Mouse (Mus musculus): ENCODE data around the gene Slc8a2. TPM values are rescaled to one million over a fixed set of nuclear protein-coding genes. Genes with fewer than 3 reads are reported as not detected.

Gene Slc8a2
- total RNA-seq, 2 experiments from 2014 or later, result 343 to 360 TPM

- intact Hi-C loops (cut with DNase I), result no loop called here
- no peak for DNase-seq (ENCODE audit: low spot score in 2 of 2)
Measured at GRCm38 (mm10) chr7:16117100-16117499, 12.5 kb upstream of the Slc8a2 start.

GRCm38 (mm10) chr7:16119569-16120261, 9.9 kb upstream of the Slc8a2 start, which contains the start of gene Kptn:
TSS of gene Kptn (plus strand) at chr7:16119895.
- peak; percentile 90 to 93 for DNase-seq (ENCODE audit: low spot score in 2 of 2)
- intact Hi-C loops (cut with DNase I), result no loop called here

GRCm38 (mm10) chr7:16120262-16120600, 9.4 kb upstream of the Slc8a2 start:
- intact Hi-C loops (cut with DNase I), result no loop called here
- DNase-seq (ENCODE audit: low spot score in 2 of 2), result no peak

GRCm38 (mm10) chr7:16125829-16126228, 3.8 kb upstream of the Slc8a2 start:
- no peak for DNase-seq (ENCODE audit: low spot score in 2 of 2)
- intact Hi-C loops (cut with DNase I), result no loop called here

GRCm38 (mm10) chr7:16128344-16128743, 1.3 kb upstream of the Slc8a2 start:
- DNase-seq (ENCODE audit: low spot score in 2 of 2), result peak in 1 of 2 experiments; percentile 44
- intact Hi-C loops (cut with DNase I), result no loop called here

- DNase-seq (ENCODE audit: low spot score in 2 of 2), result no peak
- intact Hi-C loops (cut with DNase I), result no loop called here
Measured at GRCm38 (mm10) chr7:16128899-16129298, 727 bp upstream of the Slc8a2 start.

GRCm38 (mm10) chr7:16129846-16130691, 443 bp downstream of the Slc8a2 start:
- intact Hi-C loops (cut with DNase I), result no loop called here

GRCm38 (mm10) chr7:16130956-16131634, 1.5 kb downstream of the Slc8a2 start:
- peak in 1 of 2 experiments; percentile 67 for DNase-seq (ENCODE audit: low spot score in 2 of 2)
- intact Hi-C loops (cut with DNase I), result no loop called here

More at GRCm38 (mm10) chr7:16129846-16130691, 443 bp downstream of the Slc8a2 start:
- DNase-seq (ENCODE audit: low spot score in 2 of 2), result peak; percentile 67 to 72

- peak; percentile 44 to 61 for DNase-seq (ENCODE audit: low spot score in 2 of 2)
- intact Hi-C loops (cut with DNase I), result no loop called here
Measured at GRCm38 (mm10) chr7:16132161-16132581, 2.5 kb downstream of the Slc8a2 start.

- DNase-seq (ENCODE audit: low spot score in 2 of 2), result no peak
Measured at GRCm38 (mm10) chr7:16132926-16133325, 3.3 kb downstream of the Slc8a2 start.

GRCm38 (mm10) chr7:16133691-16134090, 4.1 kb downstream of the Slc8a2 start:
- intact Hi-C loops (cut with DNase I), result no loop called here
- no peak for DNase-seq (ENCODE audit: low spot score in 2 of 2)

More at GRCm38 (mm10) chr7:16132926-16133325, 3.3 kb downstream of the Slc8a2 start:
- intact Hi-C loops (cut with DNase I), result no loop called here

GRCm38 (mm10) chr7:16134951-16135392, 5.3 kb downstream of the Slc8a2 start:
- DNase-seq (ENCODE audit: low spot score in 2 of 2), result peak in 1 of 2 experiments; percentile 60
- intact Hi-C loops (cut with DNase I), result no loop called here

- DNase-seq (ENCODE audit: low spot score in 2 of 2), result peak; percentile 65 to 70
- intact Hi-C loops (cut with DNase I), result no loop called here
Measured at GRCm38 (mm10) chr7:16146489-16147410, 17.1 kb downstream of the Slc8a2 start.

GRCm38 (mm10) chr7:16147643-16148042, 18.0 kb downstream of the Slc8a2 start:
- intact Hi-C loops (cut with DNase I), result no loop called here
- DNase-seq (ENCODE audit: low spot score in 2 of 2), result no peak

- peak; percentile 81 to 94 for DNase-seq (ENCODE audit: low spot score in 2 of 2)
- intact Hi-C loops (cut with DNase I), result no loop called here
Measured at GRCm38 (mm10) chr7:16149241-16149640, 19.6 kb downstream of the Slc8a2 start.

GRCm38 (mm10) chr7:16150191-16151145, 20.8 kb downstream of the Slc8a2 start:
- intact Hi-C loops (cut with DNase I), result loop anchor here (5.0 to 10.0 kb wide), 2 partner anchors 93 to 166 kb away; no protein-coding TSS in a partner anchor
- no peak for DNase-seq (ENCODE audit: low spot score in 2 of 2)

- DNase-seq (ENCODE audit: low spot score in 2 of 2), result peak; percentile 73 to 79
- intact Hi-C loops (cut with DNase I), result loop anchor here (2.0 to 10.0 kb wide), 3 partner anchors 55 to 169 kb away; partner anchors contain the start of gene Napa
Measured at GRCm38 (mm10) chr7:16153522-16153921, 23.9 kb downstream of the Slc8a2 start.
